Mouse (Mus musculus): Measurements from ENCODE around the gene Eef1akmt2.

Eef1akmt2 gene

GRCm38 (mm10) chr7:132859042-132859958 lies 6.8 kb upstream of the Eef1akmt2 start, which contains the start of gene Abraxas2:
TSS of gene Abraxas2 (plus strand) at chr7:132859225.
- DNase-seq = peak; percentile 90 to 91

DNA sequence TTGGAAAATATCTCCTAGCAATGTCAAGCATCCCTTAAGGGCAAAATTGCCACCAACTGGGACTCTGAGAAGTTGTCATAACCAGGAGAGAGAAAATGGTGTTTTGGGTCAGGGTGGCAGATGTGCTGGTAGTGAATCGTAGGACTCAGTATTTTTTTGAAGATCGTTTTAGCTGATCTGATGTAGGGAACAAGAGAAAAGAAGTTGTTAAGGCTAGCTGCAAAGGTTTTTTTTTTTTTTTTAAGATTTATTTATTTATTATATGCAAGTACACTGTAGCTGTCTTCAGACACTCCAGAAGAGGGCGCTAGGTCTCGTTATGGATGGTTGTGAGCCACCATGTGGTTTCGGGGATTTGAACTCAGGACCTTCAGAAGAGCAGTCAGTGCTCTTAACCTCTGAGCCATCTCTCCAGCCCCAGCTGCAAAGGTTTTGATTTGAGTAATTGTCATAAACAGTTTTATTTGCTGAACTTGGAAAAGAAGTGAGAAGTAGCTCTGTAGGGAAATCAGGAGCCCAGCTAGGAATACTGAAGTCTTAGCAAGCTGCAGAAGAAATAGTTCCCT lies 5.7 kb upstream of the Eef1akmt2 start:
- no peak for DNase-seq

GRCm38 (mm10) chr7:132856083-132856482 lies 3.6 kb upstream of the Eef1akmt2 start:
- no peak for DNase-seq

GRCm38 (mm10) chr7:132853946-132854345 lies 1.5 kb upstream of the Eef1akmt2 start:
- no peak for DNase-seq

DNA sequence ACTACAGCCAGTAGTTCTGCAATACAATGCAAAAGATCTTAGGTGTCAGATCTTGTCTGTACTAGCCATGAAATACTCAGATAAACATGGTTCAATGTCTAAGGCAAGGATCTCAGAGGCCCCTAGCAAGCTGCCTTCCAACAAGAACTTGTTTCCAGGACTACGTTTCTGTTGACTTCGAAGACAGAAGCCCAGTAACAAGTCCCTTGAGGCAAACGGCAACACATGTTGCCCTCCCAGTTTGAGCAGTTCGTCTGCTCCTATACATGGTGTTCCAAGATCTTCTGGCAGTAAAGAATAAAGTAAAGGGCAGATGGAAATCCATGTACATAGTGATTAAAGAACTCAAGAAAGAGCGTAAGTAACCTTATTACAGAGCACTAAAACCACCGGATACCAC lies 888 bp upstream of the Eef1akmt2 start:
- no peak for DNase-seq

DNA sequence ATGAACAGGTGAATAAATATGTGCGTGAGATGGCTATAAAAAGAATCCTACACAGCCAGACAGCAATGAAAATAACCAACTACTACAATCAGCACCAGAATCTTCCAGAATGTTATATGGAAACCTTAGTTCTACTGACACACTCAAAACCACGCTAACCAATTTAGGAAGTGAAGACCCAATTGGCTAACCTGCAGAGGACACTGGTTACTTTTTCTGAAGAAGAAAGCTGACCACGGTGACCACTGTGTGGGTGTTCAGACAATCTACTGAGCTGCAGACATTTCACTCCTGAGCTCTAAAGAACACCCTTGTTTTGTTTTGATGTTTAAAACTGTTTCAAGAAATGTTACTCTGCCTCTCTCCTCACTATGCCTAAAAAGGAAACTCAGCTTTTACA lies 9.3 kb downstream of the Eef1akmt2 start:
- no peak for DNase-seq

DNA sequence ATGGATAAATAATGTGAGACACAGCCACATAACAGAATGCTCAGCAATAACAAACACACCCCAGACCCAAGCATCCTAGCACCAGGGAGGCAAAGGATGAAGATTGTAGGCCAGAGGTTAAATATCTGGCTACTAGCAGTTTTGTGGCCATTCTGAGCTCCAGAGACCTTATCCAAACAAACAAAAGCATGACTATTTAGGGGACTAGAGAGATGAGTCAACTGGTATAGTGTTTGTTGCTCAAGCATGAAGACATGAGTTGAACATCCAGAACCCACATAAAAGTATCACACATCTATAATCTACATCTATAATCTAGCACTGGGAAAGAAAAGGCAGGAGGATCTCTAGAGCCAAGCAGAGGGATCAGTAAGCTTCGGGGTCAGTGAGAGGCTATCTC lies 10.0 kb downstream of the Eef1akmt2 start:
- no peak for DNase-seq

DNA sequence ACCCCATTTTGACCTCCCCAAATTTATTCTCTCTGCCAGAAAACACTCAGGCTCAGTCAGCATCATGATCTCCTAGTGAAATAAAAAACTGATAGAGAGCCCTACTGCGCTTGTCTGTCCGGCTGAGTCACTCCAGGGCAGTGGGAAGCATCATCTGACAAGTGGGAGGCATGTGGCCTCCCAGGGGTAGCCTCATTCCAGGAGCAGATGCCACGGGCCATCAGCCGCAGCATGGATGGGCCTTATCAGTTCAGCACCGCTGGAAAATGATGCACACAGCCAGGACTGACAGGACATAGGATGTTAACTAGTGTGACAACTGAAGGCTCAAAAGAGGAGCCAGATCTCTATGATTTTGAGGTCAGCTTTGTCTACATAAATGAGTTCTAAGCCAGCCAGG lies 11.2 kb downstream of the Eef1akmt2 start:
- DNase-seq = no peak

DNA sequence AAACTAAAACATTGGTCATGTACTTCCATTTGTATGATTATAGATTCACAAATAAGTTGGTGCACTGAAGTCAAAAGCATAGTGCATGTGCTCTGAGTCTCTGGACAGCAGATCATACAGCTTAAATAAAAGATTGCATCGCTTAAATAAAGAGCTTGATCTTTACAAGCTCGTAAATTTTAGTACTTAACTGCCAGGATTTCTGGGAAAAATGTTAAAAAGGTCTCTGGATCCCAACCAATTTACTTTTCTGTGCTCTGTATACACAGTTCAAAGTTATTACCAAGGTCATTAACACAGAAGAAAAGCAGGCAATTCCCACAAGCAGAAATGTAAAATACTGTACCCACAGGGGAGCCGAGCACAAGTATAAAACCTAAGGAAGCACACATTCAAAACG lies 21.5 kb downstream of the Eef1akmt2 start:
- DNase-seq = no peak

GRCm38 (mm10) chr7:132824346-132825022 lies 28.0 kb downstream of the Eef1akmt2 start:
- DNase-seq = no peak

DNA sequence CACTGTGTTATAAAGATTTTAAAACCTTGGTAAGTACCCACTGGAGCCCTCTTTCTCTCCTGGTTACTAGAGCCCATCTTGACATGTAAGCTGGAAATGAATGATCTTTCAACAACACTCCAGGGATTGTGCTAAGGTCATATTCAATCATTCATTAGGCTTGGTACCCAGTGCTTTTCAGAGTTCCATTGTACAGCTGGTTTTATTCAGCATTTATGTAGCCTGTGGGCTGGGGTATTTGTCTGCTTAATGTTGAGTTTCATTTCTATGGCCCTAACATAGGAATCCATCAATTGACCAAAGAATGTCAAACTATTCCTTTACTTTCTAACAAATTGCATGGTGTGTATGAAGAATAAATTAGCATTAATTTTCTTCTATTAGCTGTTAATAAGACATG lies 28.6 kb downstream of the Eef1akmt2 start:
- no peak for DNase-seq

GRCm38 (mm10) chr7:132820692-132821091 lies 31.8 kb downstream of the Eef1akmt2 start:
- no peak for DNase-seq

DNA sequence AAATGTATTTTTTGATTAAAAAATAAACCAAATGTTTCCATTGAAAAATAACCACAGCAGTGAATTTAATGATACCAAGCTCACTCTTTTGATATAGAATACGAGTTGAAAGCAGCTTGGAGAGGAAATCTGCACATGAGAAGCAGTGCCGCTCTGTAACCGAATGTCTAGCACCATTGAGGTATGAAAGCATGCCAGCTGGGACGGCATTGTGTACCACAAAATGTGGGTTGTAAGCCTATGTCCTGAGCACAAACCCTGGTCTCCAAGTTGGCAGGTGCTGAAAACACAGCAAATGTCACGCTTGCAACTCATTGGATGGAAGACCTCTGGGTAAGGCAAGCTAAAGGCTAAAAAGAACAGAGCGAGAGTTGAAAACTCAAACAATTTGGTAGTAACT lies 35.4 kb downstream of the Eef1akmt2 start:
- no peak for DNase-seq

GRCm38 (mm10) chr7:132816528-132816927 lies 35.9 kb downstream of the Eef1akmt2 start:
- no peak for DNase-seq

DNA sequence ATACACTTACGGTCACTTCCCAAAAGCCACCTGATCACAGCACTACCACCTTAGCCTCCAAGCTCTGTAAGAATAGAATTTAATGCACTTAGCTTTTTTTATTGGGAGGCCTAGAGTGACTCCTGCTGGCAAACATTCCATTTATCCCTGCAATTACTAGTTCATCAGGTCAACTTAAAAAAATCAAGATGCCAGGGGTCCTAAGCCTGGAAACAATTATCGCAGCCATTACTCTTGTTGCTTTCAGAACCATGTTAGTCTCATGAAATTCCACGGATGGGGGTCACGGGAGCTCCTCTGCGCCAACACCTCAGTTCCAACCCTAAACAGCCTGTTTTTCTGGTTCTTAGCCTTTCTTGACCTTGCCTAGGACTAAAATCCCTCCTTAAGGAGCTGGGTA lies 37.4 kb downstream of the Eef1akmt2 start:
- no peak for DNase-seq

DNA sequence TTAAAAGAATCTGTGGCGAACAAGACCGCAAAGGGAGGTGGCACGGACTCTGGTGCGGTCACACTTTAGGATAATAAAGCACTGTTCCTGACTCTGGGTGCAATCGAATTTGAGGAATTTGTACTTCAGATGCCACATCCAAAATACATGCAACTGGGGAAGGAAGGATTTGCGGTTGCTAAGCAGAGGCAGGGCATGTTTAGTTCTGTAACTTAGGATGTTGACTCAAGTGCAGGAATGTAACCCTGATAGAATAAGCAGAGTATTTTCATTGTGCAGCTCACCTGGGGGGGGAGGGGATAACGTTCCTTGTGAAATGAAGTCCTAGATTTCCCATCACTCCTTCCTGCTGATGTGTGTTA lies 38.4 kb downstream of the Eef1akmt2 start:
- no peak for DNase-seq

- DNase-seq = peak; percentile 69 to 75
Observed at GRCm38 (mm10) chr7:132813416-132814088, 38.9 kb downstream of the Eef1akmt2 start, which contains the start of gene Fam53b. TSS of gene Fam53b (minus strand) at chr7:132813886.

- peak in 1 of 2 experiments; percentile 73 for DNase-seq
Observed at GRCm38 (mm10) chr7:132812619-132813415, 39.7 kb downstream of the Eef1akmt2 start.

DNA sequence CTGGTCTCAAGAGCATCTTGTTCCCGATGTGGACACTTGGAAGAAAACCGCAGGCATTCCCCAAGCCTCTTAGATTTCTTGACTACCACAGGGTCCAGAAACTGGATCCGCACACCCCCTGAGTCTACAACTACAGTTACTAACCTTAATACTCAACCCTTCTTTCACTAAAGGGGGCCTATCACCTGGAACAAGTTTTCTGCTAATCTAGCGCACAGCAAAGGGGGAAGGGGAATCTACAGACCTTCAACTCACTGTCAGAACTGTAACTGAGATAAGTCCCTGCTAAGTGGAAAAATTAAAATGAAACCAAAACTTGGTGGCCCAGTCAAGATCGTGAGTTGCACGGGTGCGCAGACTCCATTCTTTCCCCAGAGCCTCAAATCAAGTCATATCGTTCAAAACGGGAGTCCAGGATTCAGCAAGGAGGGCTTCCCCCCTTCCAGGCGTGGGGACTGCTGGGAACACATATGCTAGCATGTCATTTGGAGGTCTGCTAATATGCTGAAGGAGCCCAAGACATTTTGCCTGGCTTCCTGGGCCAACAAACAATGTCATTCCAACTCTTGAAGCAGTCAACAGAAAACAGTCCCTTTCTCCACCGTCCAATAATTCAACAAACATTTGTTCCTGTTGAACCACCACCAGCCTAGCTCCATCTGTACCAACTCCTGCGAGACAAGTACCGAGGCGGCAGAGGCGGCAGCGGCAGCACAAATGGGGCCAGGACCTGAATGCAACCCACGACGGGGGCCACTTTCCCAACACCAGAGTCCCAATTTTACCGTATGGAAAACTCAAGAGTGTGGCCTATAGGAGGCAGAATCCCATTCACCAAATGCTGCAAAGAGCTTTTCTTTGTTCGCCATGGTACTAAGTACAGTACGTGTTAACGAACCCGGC lies 40.5 kb downstream of the Eef1akmt2 start:
- peak; percentile 49 to 51 for DNase-seq

GRCm38 (mm10) chr7:132810879-132811278 lies 41.6 kb downstream of the Eef1akmt2 start:
- DNase-seq = peak; percentile 90 to 91

DNA sequence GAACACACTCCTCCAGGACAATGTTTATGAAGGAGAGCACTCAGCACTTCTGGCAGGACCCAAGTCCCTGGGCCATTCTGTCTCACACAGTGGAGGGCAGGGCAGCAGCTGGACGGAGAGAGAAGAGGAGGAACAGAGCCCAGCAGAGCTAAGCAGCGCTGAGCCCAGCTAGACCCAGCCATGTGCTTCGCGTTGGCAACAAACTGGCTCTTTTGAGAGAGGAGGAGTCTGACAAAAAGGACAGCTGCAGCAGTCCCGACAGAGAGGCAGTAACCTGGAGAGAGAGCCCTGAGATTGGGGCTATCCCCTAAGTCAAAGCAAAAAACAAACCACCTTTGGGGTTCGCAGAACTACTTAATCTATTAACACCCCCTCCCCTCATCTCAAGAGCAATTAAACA lies 42.1 kb downstream of the Eef1akmt2 start:
- peak; percentile 24 to 40 for DNase-seq
